In genomic region chrX:73881036-73881427, GRCm38 (mm10) we compare ENCODE assay signal across 8 mouse cellular contexts. TPM values are rescaled to one million over a fixed set of nuclear protein-coding genes. Genes with fewer than 3 reads are reported as not detected.
A peak's percentile ranks its signal among the peaks of the same experiment; 100 is the strongest.
DNase-seq lines count a peak whose midpoint lies in the region; ATAC-seq and TF ChIP-seq lines count a peak whose summit lies in the region.

No protein-coding gene starts in this region.

- 0 out of 2 replicates have a peak, but pooled peaks have one; percentile 59 for ATAC-seq in embryonic facial prominence, embryonic 11.5 days (replicated peaks; ENCODE audit: insufficient number of reproducible peaks, low FRiP score, low TSS enrichment, low read depth)
- peak; percentile 63 for ATAC-seq in kidney, embryonic 15.5 days (replicated peaks; ENCODE audit: low FRiP score)
- peak; percentile 44 for ATAC-seq in neural tube, embryonic 14.5 days (ENCODE audit: low read depth)

- no peaks in the 10 kb centered on the region for H3K36me3 ChIP-seq in embryonic facial prominence, embryonic 11.5 days (replicated peaks; ENCODE audit: control insufficient read depth, insufficient read depth, low read depth, low read length)
- H3K36me3 ChIP-seq in kidney, embryonic 15.5 days = no peaks in the 10 kb centered on the region
- no peaks in the 10 kb centered on the region for H3K36me3 ChIP-seq in neural tube, embryonic 14.5 days (ENCODE audit: control insufficient read depth, insufficient read depth, low read length)

- H3K4me2 ChIP-seq in embryonic facial prominence, embryonic 11.5 days (ENCODE audit: low read depth, low read length) = peak overlapping the region; percentile 70
- peak overlapping the region; percentile 70 for H3K4me2 ChIP-seq in kidney, embryonic 15.5 days
- peak overlapping the region; percentile 59 for H3K4me2 ChIP-seq in neural tube, embryonic 14.5 days (ENCODE audit: low read depth, low read length)

- no peaks in the 10 kb centered on the region for H3K4me1 ChIP-seq in embryonic facial prominence, embryonic 11.5 days (ENCODE audit: control insufficient read depth, insufficient read depth, low read length)
- H3K4me1 ChIP-seq in kidney, embryonic 15.5 days = peaks cover 12% of the 10 kb centered on the region; the same call in 1 of the 2 replicates
- no peaks in the 10 kb centered on the region for H3K4me1 ChIP-seq in neural tube, embryonic 14.5 days (ENCODE audit: control insufficient read depth, insufficient read depth, low read length)
- no peaks in the 10 kb centered on the region for H3K4me1 ChIP-seq in lung, adult 2 months (ENCODE audit: control insufficient read depth, insufficient read depth, low read length)

- no peaks in the 10 kb centered on the region for H3K9me3 ChIP-seq in embryonic facial prominence, embryonic 11.5 days (replicated peaks; ENCODE audit: control insufficient read depth, low read length)
- H3K9me3 ChIP-seq in kidney, embryonic 15.5 days (replicated peaks) = no peaks in the 10 kb centered on the region
- H3K9me3 ChIP-seq in neural tube, embryonic 14.5 days (ENCODE audit: control insufficient read depth, low read length) = no peaks in the 10 kb centered on the region

- H3K27ac ChIP-seq in layer of hippocampus, adult 2 months = peak overlapping the region; percentile 70
- no peak overlapping the region for H3K27ac ChIP-seq in embryonic facial prominence, embryonic 11.5 days (replicated peaks; ENCODE audit: low read depth, low read length)
- peak overlapping the region; percentile 83 for H3K27ac ChIP-seq in kidney, embryonic 15.5 days
- H3K27ac ChIP-seq in neural tube, embryonic 14.5 days (ENCODE audit: low read depth, low read length) = peak overlapping the region; percentile 60

- H3K4me3 ChIP-seq in layer of hippocampus, adult 2 months = peak overlapping the region; percentile 61
- H3K4me3 ChIP-seq in embryonic facial prominence, embryonic 11.5 days (ENCODE audit: low read depth, low read length) = peak overlapping the region; percentile 36
- peak overlapping the region; percentile 45 for H3K4me3 ChIP-seq in kidney, embryonic 15.5 days (replicated peaks)
- H3K4me3 ChIP-seq in neural tube, embryonic 14.5 days (ENCODE audit: low read depth, low read length) = peak overlapping the region; percentile 39
- no peak overlapping the region for H3K4me3 ChIP-seq in lung, adult 2 months (replicated peaks; ENCODE audit: extremely low read depth, low read depth, low read length)

- DNase-seq in layer of hippocampus, adult 2 months (ENCODE audit: low spot score in 2 of 2) = no peak
- no peak for DNase-seq in layer of hippocampus, postnatal 10 days (ENCODE audit: low spot score in 2 of 2)
- DNase-seq in embryonic facial prominence, embryonic 11.5 days (ENCODE audit: low spot score) = peak; percentile 15
- no peak for DNase-seq in urinary bladder, adult 18-20 months (ENCODE audit: low spot score in 2 of 2)
- no peak for DNase-seq in adipocyte (ENCODE audit: low spot score)
- no peak for DNase-seq in lung, adult 2 months

- H3K9ac ChIP-seq in embryonic facial prominence, embryonic 11.5 days (replicated peaks; ENCODE audit: low read length) = peak overlapping the region; percentile 9; the same call in 1 of the 2 replicates
- H3K9ac ChIP-seq in kidney, embryonic 15.5 days = no peak overlapping the region
- peak overlapping the region; percentile 63 for H3K9ac ChIP-seq in neural tube, embryonic 14.5 days (replicated peaks; ENCODE audit: low read depth, low read length)

- TF ChIP-seq POLR2A in lung, adult 2 months (IDR thresholded peaks at IDR 0.05; ENCODE audit: borderline replicate concordance, extremely low read depth, low read depth, low read length) = no peak

- 25% methylated on average over 16 of the region's 16 CpGs for WGBS in embryonic facial prominence, embryonic 11.5 days
- WGBS in kidney, embryonic 15.5 days = 20% methylated on average over 16 of the region's 16 CpGs
- WGBS in neural tube, embryonic 14.5 days = 35% methylated on average over 13 of the region's 16 CpGs
- WGBS in lung, adult 2 months = 41% methylated on average over 16 of the region's 16 CpGs

- H3K27me3 ChIP-seq in embryonic facial prominence, embryonic 11.5 days (ENCODE audit: control insufficient read depth, insufficient read depth, low read length) = peaks cover 6% of the 10 kb centered on the region; the same call in 1 of the 2 replicates
- H3K27me3 ChIP-seq in kidney, embryonic 15.5 days = peaks cover 21% of the 10 kb centered on the region
- no peaks in the 10 kb centered on the region for H3K27me3 ChIP-seq in neural tube, embryonic 14.5 days (ENCODE audit: control insufficient read depth, insufficient read depth, low read length)

- TF ChIP-seq CTCF in layer of hippocampus, adult 2 months (conservative IDR thresholded peaks at IDR 0.05) = no peak
- TF ChIP-seq CTCF in lung, adult 2 months (IDR thresholded peaks at IDR 0.05; ENCODE audit: insufficient read depth, low read length) = no peak

RNA-seq across cellular contexts. Expression of gene Avpr2, which starts 10.9 kb away (rescaled TPM):
- total RNA-seq in layer of hippocampus, adult 2 months (2021) = not detected
- total RNA-seq in layer of hippocampus, postnatal 10 days (2021) = not detected
- 0.25 TPM in 1 of 2 replicates, not detected in the other for polyA plus RNA-seq in embryonic facial prominence, embryonic 11.5 days (2014; fragmentation: Nextera tagmentation; extraction: Ambion mirVana)
- 5.8 and 6.2 TPM in 2 replicates for polyA plus RNA-seq in kidney, embryonic 15.5 days (2015; fragmentation: Nextera tagmentation; extraction: Ambion mirVana)
- polyA plus RNA-seq in neural tube, embryonic 14.5 days (2014; fragmentation: Nextera tagmentation; extraction: Ambion mirVana) = 0.09 TPM in 1 of 2 replicates, not detected in the other
- not detected in 2 replicates for polyA plus RNA-seq in lung, adult 2 months (2012; rRNA removed)

RNA-seq across cellular contexts. Expression of gene L1cam, which starts 14.9 kb away (rescaled TPM):
- total RNA-seq in layer of hippocampus, adult 2 months (2021) = 100 to 1,000 TPM; 118 to 139 TPM
- 100 to 1,000 TPM; 333 to 351 TPM for total RNA-seq in layer of hippocampus, postnatal 10 days (2021)
- polyA plus RNA-seq in embryonic facial prominence, embryonic 11.5 days (2014; fragmentation: Nextera tagmentation; extraction: Ambion mirVana) = 6.6 and 10.8 TPM in 2 replicates
- polyA plus RNA-seq in kidney, embryonic 15.5 days (2015; fragmentation: Nextera tagmentation; extraction: Ambion mirVana) = 8.0 and 10.4 TPM in 2 replicates
- polyA plus RNA-seq in neural tube, embryonic 14.5 days (2014; fragmentation: Nextera tagmentation; extraction: Ambion mirVana) = 107 and 136 TPM in 2 replicates
- polyA plus RNA-seq in lung, adult 2 months (2012; rRNA removed) = 6.6 and 9.4 TPM in 2 replicates

RNA-seq across cellular contexts. Expression of gene Arhgap4, which starts 40.6 kb away (rescaled TPM):
- 1 to 10 TPM; 5.3 to 7.2 TPM for total RNA-seq in layer of hippocampus, adult 2 months (2021)
- 1 to 10 TPM; 4.6 to 5.1 TPM for total RNA-seq in layer of hippocampus, postnatal 10 days (2021)
- polyA plus RNA-seq in embryonic facial prominence, embryonic 11.5 days (2014; fragmentation: Nextera tagmentation; extraction: Ambion mirVana) = 1.5 and 2.0 TPM in 2 replicates
- polyA plus RNA-seq in kidney, embryonic 15.5 days (2015; fragmentation: Nextera tagmentation; extraction: Ambion mirVana) = 3.7 and 4.0 TPM in 2 replicates
- polyA plus RNA-seq in neural tube, embryonic 14.5 days (2014; fragmentation: Nextera tagmentation; extraction: Ambion mirVana) = 3.3 and 3.8 TPM in 2 replicates
- polyA plus RNA-seq in lung, adult 2 months (2012; rRNA removed) = 27.8 and 39.0 TPM in 2 replicates

RNA-seq across cellular contexts. Expression of gene Naa10, which starts 40.7 kb away (rescaled TPM):
- total RNA-seq in layer of hippocampus, adult 2 months (2021) = 10 to 100 TPM; 68.0 to 72.0 TPM
- total RNA-seq in layer of hippocampus, postnatal 10 days (2021) = 10 to 100 TPM; 69.8 to 72.9 TPM
- polyA plus RNA-seq in embryonic facial prominence, embryonic 11.5 days (2014; fragmentation: Nextera tagmentation; extraction: Ambion mirVana) = 154 and 159 TPM in 2 replicates
- polyA plus RNA-seq in kidney, embryonic 15.5 days (2015; fragmentation: Nextera tagmentation; extraction: Ambion mirVana) = 139 and 159 TPM in 2 replicates
- polyA plus RNA-seq in neural tube, embryonic 14.5 days (2014; fragmentation: Nextera tagmentation; extraction: Ambion mirVana) = 94.5 and 106 TPM in 2 replicates
- polyA plus RNA-seq in lung, adult 2 months (2012; rRNA removed) = 33.3 and 42.6 TPM in 2 replicates

RNA-seq across cellular contexts. Expression of gene Renbp, which starts 49.6 kb away (rescaled TPM):
- 1 to 10 TPM; 4.5 to 6.2 TPM for total RNA-seq in layer of hippocampus, adult 2 months (2021)
- 1 to 10 TPM; 3.9 to 7.1 TPM for total RNA-seq in layer of hippocampus, postnatal 10 days (2021)
- polyA plus RNA-seq in embryonic facial prominence, embryonic 11.5 days (2014; fragmentation: Nextera tagmentation; extraction: Ambion mirVana) = 20.3 and 24.3 TPM in 2 replicates
- polyA plus RNA-seq in kidney, embryonic 15.5 days (2015; fragmentation: Nextera tagmentation; extraction: Ambion mirVana) = 41.9 and 54.5 TPM in 2 replicates
- 6.5 and 7.9 TPM in 2 replicates for polyA plus RNA-seq in neural tube, embryonic 14.5 days (2014; fragmentation: Nextera tagmentation; extraction: Ambion mirVana)
- 37.5 and 42.3 TPM in 2 replicates for polyA plus RNA-seq in lung, adult 2 months (2012; rRNA removed)
